Mouse (Mus musculus): Measurements from ENCODE around the gene Ube2g1. TPM values are rescaled to one million over a fixed set of nuclear protein-coding genes. Genes with fewer than 3 reads are reported as not detected.

The Ube2g1 gene
- polyA plus RNA-seq, 1 experiment from 2014 or later = 92.9 TPM

DNA sequence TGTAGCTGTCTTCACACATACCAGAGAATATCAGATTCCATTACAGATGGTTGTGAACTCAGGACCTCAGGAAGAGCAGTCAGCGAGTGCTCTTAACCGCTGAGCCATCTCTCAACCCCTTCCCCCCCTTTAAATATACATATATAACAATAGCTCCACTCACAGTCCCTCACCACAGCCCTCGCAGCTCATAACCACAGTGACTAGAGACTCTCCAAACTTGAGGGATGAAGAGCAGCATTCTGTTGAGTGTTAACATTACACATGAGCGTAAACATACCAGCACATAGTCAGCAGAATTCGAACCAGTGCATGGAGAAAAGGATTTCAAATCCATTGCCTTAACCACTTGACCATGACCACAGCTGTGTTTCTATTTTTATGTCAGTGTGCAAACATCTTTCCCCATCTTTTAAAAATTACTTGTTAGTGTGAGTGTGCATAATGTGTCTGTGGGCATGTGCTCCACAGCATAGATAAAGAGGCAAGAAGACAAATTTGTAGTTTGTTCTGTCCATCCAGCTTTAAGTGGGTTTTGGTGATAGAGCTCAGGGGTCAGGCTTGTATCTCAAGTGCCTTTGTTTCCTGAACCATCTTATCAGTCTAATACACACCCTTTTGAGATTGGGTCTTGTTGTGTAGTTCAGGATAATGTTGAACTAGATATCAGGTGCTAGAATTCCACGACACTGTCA lies 64.4 kb downstream of the Ube2g1 start:
- Histone ChIP-seq H3K4me3 (replicated peaks) (no peak overlapping the region), H3K9ac (replicated peaks) (no peak overlapping the region), H3K4me1 (replicated peaks) (no peaks in the 10 kb centered on the region), H3K36me3 (0 out of 2 replicates have a peak, but pooled peaks cover 4% of the 10 kb centered on the region), H3K27me3 (no peaks in the 10 kb centered on the region), H3K4me2 (no peak overlapping the region), H3K27ac (no peak overlapping the region), H3K9me3 (no peaks in the 10 kb centered on the region)
- WGBS = 86% methylated on average over 6 of the region's 6 CpGs
- ATAC-seq (ENCODE audit: insufficient number of reproducible peaks, insufficient read depth, low FRiP score, low TSS enrichment, low read depth) = no peak

DNA sequence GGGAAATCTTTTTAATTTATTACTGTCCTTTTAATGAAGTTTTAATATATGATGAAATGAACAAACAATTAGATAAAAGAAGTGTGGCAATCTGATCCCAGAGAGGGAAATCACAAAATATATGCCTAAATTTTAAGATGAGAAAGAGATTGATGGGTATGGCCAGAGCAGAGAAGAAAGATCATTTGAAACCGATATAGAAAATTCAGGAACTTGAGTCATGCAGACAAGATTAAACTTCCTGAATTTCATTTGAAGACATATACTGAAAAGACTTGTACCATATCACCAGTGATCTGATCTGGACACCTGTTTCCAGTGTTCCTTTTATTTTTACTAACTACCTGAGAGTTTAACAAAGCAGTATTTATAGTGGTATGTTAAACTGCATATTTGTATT lies 65.4 kb downstream of the Ube2g1 start:
- no peaks in the 10 kb centered on the region for H3K4me1 ChIP-seq (replicated peaks)
- H3K27me3 ChIP-seq = no peaks in the 10 kb centered on the region
- no peak overlapping the region for H3K27ac ChIP-seq
- H3K9me3 ChIP-seq = no peaks in the 10 kb centered on the region
- no peak overlapping the region for H3K9ac ChIP-seq (replicated peaks)
- no peak overlapping the region for H3K4me3 ChIP-seq (replicated peaks)
- H3K4me2 ChIP-seq = no peak overlapping the region
- no peak for ATAC-seq (ENCODE audit: insufficient number of reproducible peaks, insufficient read depth, low FRiP score, low TSS enrichment, low read depth)
- 0 out of 2 replicates have a peak, but pooled peaks cover 4% of the 10 kb centered on the region for H3K36me3 ChIP-seq
- 90% methylated on average over 1 of the region's 1 CpGs for WGBS

- Histone ChIP-seq H3K4me3 (replicated peaks) (no peak overlapping the region), H3K27ac (no peak overlapping the region), H3K36me3 (no peaks in the 10 kb centered on the region), H3K9ac (replicated peaks) (no peak overlapping the region), H3K27me3 (no peaks in the 10 kb centered on the region), H3K4me2 (no peak overlapping the region), H3K9me3 (no peaks in the 10 kb centered on the region), H3K4me1 (replicated peaks) (no peaks in the 10 kb centered on the region)
- no peak for ATAC-seq (ENCODE audit: insufficient number of reproducible peaks, insufficient read depth, low FRiP score, low TSS enrichment, low read depth)
- 87% methylated on average over 2 of the region's 2 CpGs for WGBS
Observed at GRCm38 (mm10) chr11:72675280-72675679, 68.2 kb downstream of the Ube2g1 start.

- Histone ChIP-seq H3K27ac (no peak overlapping the region), H3K9me3 (no peaks in the 10 kb centered on the region), H3K9ac (replicated peaks) (no peak overlapping the region), H3K4me2 (no peak overlapping the region), H3K36me3 (peaks cover 18% of the 10 kb centered on the region), H3K27me3 (no peaks in the 10 kb centered on the region), H3K4me3 (replicated peaks) (no peak overlapping the region), H3K4me1 (replicated peaks) (no peaks in the 10 kb centered on the region)
- ATAC-seq (ENCODE audit: insufficient number of reproducible peaks, insufficient read depth, low FRiP score, low TSS enrichment, low read depth) = no peak
Observed at GRCm38 (mm10) chr11:72680726-72681125, 73.6 kb downstream of the Ube2g1 start.

- H3K27me3 ChIP-seq = no peaks in the 10 kb centered on the region
- ATAC-seq (ENCODE audit: insufficient number of reproducible peaks, insufficient read depth, low FRiP score, low TSS enrichment, low read depth) = no peak
- no peak overlapping the region for H3K4me2 ChIP-seq
- 98% methylated on average over 2 of the region's 2 CpGs for WGBS
- H3K27ac ChIP-seq = no peak overlapping the region
- no peak overlapping the region for H3K9ac ChIP-seq (replicated peaks)
- H3K36me3 ChIP-seq = peaks cover 18% of the 10 kb centered on the region
- no peaks in the 10 kb centered on the region for H3K4me1 ChIP-seq (replicated peaks)
- H3K4me3 ChIP-seq (replicated peaks) = no peak overlapping the region
- H3K9me3 ChIP-seq = no peaks in the 10 kb centered on the region
Observed at GRCm38 (mm10) chr11:72683402-72683801, 76.3 kb downstream of the Ube2g1 start.

GRCm38 (mm10) chr11:72686697-72687096 lies 79.6 kb downstream of the Ube2g1 start:
- no peaks in the 10 kb centered on the region for H3K9me3 ChIP-seq
- H3K27me3 ChIP-seq = no peaks in the 10 kb centered on the region
- peaks cover 7% of the 10 kb centered on the region for H3K36me3 ChIP-seq
- no peak for ATAC-seq (ENCODE audit: insufficient number of reproducible peaks, insufficient read depth, low FRiP score, low TSS enrichment, low read depth)
- H3K9ac ChIP-seq (replicated peaks) = no peak overlapping the region
- H3K4me3 ChIP-seq (replicated peaks) = no peak overlapping the region
- no peak overlapping the region for H3K27ac ChIP-seq
- H3K4me2 ChIP-seq = no peak overlapping the region
- peaks cover 17% of the 10 kb centered on the region for H3K4me1 ChIP-seq (replicated peaks)

- H3K4me3 ChIP-seq (replicated peaks) = no peak overlapping the region
- H3K9me3 ChIP-seq = no peaks in the 10 kb centered on the region
- H3K36me3 ChIP-seq = no peaks in the 10 kb centered on the region
- no peak overlapping the region for H3K9ac ChIP-seq (replicated peaks)
- no peaks in the 10 kb centered on the region for H3K27me3 ChIP-seq
- 13% methylated on average over 5 of the region's 5 CpGs for WGBS
- no peak for ATAC-seq (ENCODE audit: insufficient number of reproducible peaks, insufficient read depth, low FRiP score, low TSS enrichment, low read depth)
- peaks cover 17% of the 10 kb centered on the region for H3K4me1 ChIP-seq (replicated peaks)
- no peak overlapping the region for H3K27ac ChIP-seq
- no peak overlapping the region for H3K4me2 ChIP-seq
Observed at GRCm38 (mm10) chr11:72688242-72688641, 81.2 kb downstream of the Ube2g1 start.

DNA sequence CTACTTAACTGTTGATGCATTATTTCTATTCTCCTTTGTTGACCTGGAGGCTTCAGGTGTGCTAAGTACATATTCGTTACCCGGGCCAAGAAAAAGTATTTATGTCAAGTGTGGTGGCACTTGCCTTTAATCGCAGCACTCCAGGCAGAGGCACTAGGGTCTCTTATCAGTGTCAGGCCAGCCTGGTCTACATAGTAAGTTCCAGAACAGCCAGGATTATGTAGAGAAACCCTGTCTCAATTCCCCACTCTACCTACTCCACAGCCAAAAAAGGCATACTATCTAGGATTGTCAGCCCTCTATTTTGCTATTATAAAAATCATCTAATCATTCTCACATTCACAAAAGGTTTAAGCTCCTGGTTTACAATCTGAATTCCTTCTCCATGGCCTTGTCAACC lies 82.0 kb downstream of the Ube2g1 start:
- H3K4me2 ChIP-seq = peak overlapping the region; percentile 64
- H3K9me3 ChIP-seq = no peaks in the 10 kb centered on the region
- H3K4me1 ChIP-seq (replicated peaks) = peaks cover 17% of the 10 kb centered on the region
- no peak for ATAC-seq (ENCODE audit: insufficient number of reproducible peaks, insufficient read depth, low FRiP score, low TSS enrichment, low read depth)
- H3K27ac ChIP-seq = peak overlapping the region; percentile 75
- H3K4me3 ChIP-seq (replicated peaks) = peak overlapping the region; percentile 79
- H3K36me3 ChIP-seq = no peaks in the 10 kb centered on the region
- no peaks in the 10 kb centered on the region for H3K27me3 ChIP-seq
- 75% methylated on average over 3 of the region's 3 CpGs for WGBS
- H3K9ac ChIP-seq (replicated peaks) = peak overlapping the region; percentile 77; the same call in 1 of the 2 replicates

DNA sequence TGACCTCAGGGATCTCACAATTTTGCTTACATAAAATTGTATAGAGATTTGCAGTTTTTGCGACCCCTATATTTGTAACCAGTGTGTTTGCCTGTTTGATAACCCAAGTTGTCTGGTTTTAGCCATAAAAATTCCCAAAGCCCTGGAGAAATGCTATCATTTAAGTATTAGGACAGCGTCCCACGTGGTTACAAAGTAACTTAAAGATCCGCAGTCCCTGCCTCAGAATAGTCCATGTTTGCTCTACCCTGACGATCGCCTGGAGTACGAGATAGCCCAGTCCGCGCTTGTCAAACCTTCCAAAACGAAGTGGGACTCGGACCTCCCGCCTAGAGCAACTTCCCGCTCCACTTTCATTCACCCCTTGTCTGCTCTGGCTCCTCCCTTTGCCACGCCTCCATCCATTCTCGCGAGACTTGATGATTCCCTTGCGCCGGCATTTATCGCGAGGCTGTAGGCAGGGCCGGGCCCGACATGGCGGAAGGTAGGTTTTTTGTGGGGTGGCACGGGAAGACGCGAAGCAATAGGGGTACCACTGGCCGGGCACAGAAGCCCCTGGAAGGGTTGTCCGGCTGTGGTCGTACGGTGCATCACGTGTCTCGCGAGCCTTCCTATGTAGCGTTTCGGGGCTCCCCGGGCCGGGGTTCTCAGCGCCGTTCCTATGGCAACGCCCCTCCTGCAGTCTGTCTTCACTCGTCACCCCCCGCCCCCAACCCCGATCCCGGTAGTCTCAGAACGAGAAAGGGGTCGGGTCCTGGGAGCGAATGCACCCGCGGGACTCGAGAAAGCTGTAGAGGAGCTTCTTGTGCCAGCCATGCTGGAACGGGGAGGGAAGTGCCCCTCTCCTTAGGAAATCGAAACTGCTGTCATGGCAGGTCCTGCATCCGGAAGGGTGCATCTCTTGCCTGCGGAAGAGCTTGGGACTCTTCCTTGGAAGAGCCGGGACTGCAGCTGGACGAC lies 82.7 kb downstream of the Ube2g1 start, which contains the start of gene Ankfy1:
Ankfy1 (plus strand) TSS at position 456 of the 960 bp plus-strand sequence.
- Histone ChIP-seq H3K27me3 (no peaks in the 10 kb centered on the region), H3K27ac (peak within 1 kb of the TSS; percentile 75), H3K4me1 (replicated peaks) (peaks cover 17% of the 10 kb centered on the region), H3K4me3 (replicated peaks) (peak within 1 kb of the TSS; percentile 79), H3K4me2 (peak within 1 kb of the TSS; percentile 80), H3K36me3 (no peaks in the 10 kb centered on the region), H3K9ac (replicated peaks) (peak within 1 kb of the TSS; percentile 77), H3K9me3 (no peaks in the 10 kb centered on the region)
- ATAC-seq (ENCODE audit: insufficient number of reproducible peaks, insufficient read depth, low FRiP score, low TSS enrichment, low read depth) = peak; percentile 90
- under 1% methylated on average over 56 of the region's 56 CpGs for WGBS

GRCm38 (mm10) chr11:72692353-72692752 lies 85.3 kb downstream of the Ube2g1 start:
- no peak for ATAC-seq (ENCODE audit: insufficient number of reproducible peaks, insufficient read depth, low FRiP score, low TSS enrichment, low read depth)
- no peak overlapping the region for H3K9ac ChIP-seq (replicated peaks)
- H3K4me2 ChIP-seq = no peak overlapping the region
- no peaks in the 10 kb centered on the region for H3K27me3 ChIP-seq
- H3K9me3 ChIP-seq = 0 out of 2 replicates have a peak, but pooled peaks cover under 1% of the 10 kb centered on the region
- no peak overlapping the region for H3K27ac ChIP-seq
- WGBS = 93% methylated on average over 4 of the region's 4 CpGs
- H3K4me3 ChIP-seq (replicated peaks) = no peak overlapping the region
- 0 out of 2 replicates have a peak, but pooled peaks cover 2% of the 10 kb centered on the region for H3K36me3 ChIP-seq
- peaks cover 17% of the 10 kb centered on the region for H3K4me1 ChIP-seq (replicated peaks)

GRCm38 (mm10) chr11:72695025-72695424 lies 87.9 kb downstream of the Ube2g1 start:
- 89% methylated on average over 3 of the region's 3 CpGs for WGBS
- Histone ChIP-seq H3K4me1 (replicated peaks) (peaks cover 12% of the 10 kb centered on the region), H3K36me3 (0 out of 2 replicates have a peak, but pooled peaks cover 10% of the 10 kb centered on the region), H3K27me3 (no peaks in the 10 kb centered on the region), H3K9me3 (0 out of 2 replicates have a peak, but pooled peaks cover 6% of the 10 kb centered on the region), H3K9ac (replicated peaks) (no peak overlapping the region), H3K27ac (no peak overlapping the region), H3K4me3 (replicated peaks) (no peak overlapping the region), H3K4me2 (no peak overlapping the region)
- no peak for ATAC-seq (ENCODE audit: insufficient number of reproducible peaks, insufficient read depth, low FRiP score, low TSS enrichment, low read depth)

Measured in limb, embryonic 12.5 days (tissue).